Mouse (Mus musculus) spleen, adult 2 months (tissue): Measurements from ENCODE around the gene Bend4.

Experiments
- CTCF ChIP-seq: fragments of 200-500 bp; IDR thresholded peaks from 2 replicates; pipeline ENCODE4 v1.5.1; 2011; ENCODE audit warnings: mild to moderate bottlenecking, inconsistent platforms; ENCODE audit not compliant: insufficient read depth, insufficient read length, insufficient replicate concordance; ENCODE audit errors: extremely low read depth
- POLR2A ChIP-seq: fragments of 200-500 bp; IDR thresholded peaks from 2 replicates; pipeline ENCODE4 v1.6.1; 2011; ENCODE audit warnings: low read depth, low read length, inconsistent platforms

GRCm38 (mm10) chr5:67397186-67397585 lies 30.9 kb downstream of the Bend4 start:
- no peak for TF ChIP-seq POLR2A
- no peak for TF ChIP-seq CTCF
